Mouse (Mus musculus) midbrain, embryonic 14.5 days (tissue): Measurements from ENCODE around the gene Nup93. TPM values are rescaled to one million over a fixed set of nuclear protein-coding genes. Genes with fewer than 3 reads are reported as not detected.

Experiments used
- ATAC-seq: fragments of 200-750 bp; cut with Nextera tagmentation; 2 replicates; pipeline ENCODE4 v1.8.0; 2017; ENCODE audit warnings: moderate number of reproducible peaks, moderate library complexity; ENCODE audit not compliant: low FRiP score, low TSS enrichment
- DNase-seq: peaks from one replicate; pipeline ENCODE4 v3.0.0-alpha.2; 2015
- H3K27ac ChIP-seq: fragments of 300-500 bp; sonication (generic); replicated peaks from 2 replicates; pipeline ENCODE4 v1.5.1; 2014; ENCODE audit warnings: mild to moderate bottlenecking, low read depth, low read length, moderate library complexity
- H3K27me3 ChIP-seq: fragments of 300-500 bp; sonication (generic); 2 replicates; pipeline ENCODE4 v1.6.1; 2014; ENCODE audit warnings: low read length, control low read depth, mixed read lengths; ENCODE audit not compliant: control insufficient read depth, insufficient read depth
- H3K36me3 ChIP-seq: fragments of 300-500 bp; sonication (generic); 2 replicates; pipeline ENCODE4 v1.6.1; 2014; ENCODE audit warnings: low read length, control low read depth; ENCODE audit not compliant: control insufficient read depth, insufficient read depth
- H3K4me1 ChIP-seq: fragments of 300-500 bp; sonication (generic); 2 replicates; pipeline ENCODE4 v1.6.1; 2014; ENCODE audit warnings: mild to moderate bottlenecking, antibody characterized with exemption, low read length, control low read depth; ENCODE audit not compliant: control insufficient read depth, insufficient read depth
- H3K4me2 ChIP-seq: fragments of 300-500 bp; sonication (generic); 2 replicates; pipeline ENCODE4 v1.6.1; 2014; ENCODE audit warnings: mild to moderate bottlenecking, low read length, moderate library complexity
- H3K4me3 ChIP-seq: fragments of 300-500 bp; sonication (generic); replicated peaks from 2 replicates; pipeline ENCODE4 v1.5.1; 2014; ENCODE audit warnings: low read depth, low read length
- H3K9ac ChIP-seq: fragments of 300-500 bp; sonication (generic); replicated peaks from 2 replicates; pipeline ENCODE4 v1.6.1; 2014; ENCODE audit warnings: mild to moderate bottlenecking, low read length, moderate library complexity
- H3K9me3 ChIP-seq: fragments of 300-500 bp; sonication (generic); 2 replicates; pipeline ENCODE4 v1.6.1; 2016; ENCODE audit warnings: low read length, control low read depth, mixed read lengths; ENCODE audit not compliant: control insufficient read depth
- WGBS: fragments of 180-500 bp; shearing (Covaris S2); extraction: QIAGEN DNeasy Blood & Tissue Kit; methylation state at CpG from one replicate; pipeline ENCODE4 v1.1.7; 2014; 5-methylcytosine and 5-hydroxymethylcytosine counted together
- polyA plus RNA-seq: library from polyadenylated mRNA; unstranded; fragments of >200 nt; fragmentation: Nextera tagmentation; extraction: Ambion mirVana; gene quantifications from 2 replicates; pipeline ENCODE4 v1.2.1, GENCODE M21; 2014

Nup93 gene
- polyA plus RNA-seq, 1 experiment from 2014 or later: 75.4 TPM

DNA sequence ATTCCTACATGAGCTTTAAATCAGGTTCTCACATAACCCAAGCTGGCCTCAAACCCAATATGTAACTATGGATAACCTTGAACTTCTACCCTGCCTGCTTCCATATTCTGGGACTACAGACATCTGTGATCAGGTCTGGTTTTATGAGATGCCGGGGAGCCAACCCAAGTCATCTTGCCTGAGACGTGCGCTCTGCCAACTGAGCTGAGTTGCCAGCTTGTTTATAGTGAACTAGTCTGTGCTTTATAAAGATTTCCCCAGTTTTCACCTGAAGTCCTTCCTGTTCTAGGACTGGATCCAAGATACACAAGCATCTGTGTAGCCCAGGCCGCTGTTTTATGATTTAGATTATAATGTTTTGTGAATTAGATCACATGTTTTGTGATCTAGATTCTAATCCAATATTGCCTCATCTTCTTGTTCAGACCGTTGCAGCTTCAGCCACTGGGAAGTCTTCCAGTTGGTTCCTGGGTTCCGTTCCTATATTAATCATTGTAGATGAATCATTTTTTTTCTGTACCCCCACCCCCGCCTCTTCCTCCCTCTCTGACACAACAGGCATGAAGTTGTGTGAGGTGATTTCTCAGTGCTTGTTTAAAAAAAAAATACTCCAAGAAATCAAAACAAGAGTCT, 19.7 kb upstream of the Nup93 start:
- no peak overlapping the region for H3K4me2 ChIP-seq
- H3K27ac ChIP-seq: no peak overlapping the region
- H3K4me1 ChIP-seq: no peaks in the 10 kb centered on the region
- DNase-seq: no peak
- H3K27me3 ChIP-seq: no peaks in the 10 kb centered on the region
- H3K36me3 ChIP-seq: no peaks in the 10 kb centered on the region
- no peaks in the 10 kb centered on the region for H3K9me3 ChIP-seq
- 90% methylated on average over 7 of the region's 7 CpGs for WGBS
- ATAC-seq: no peak
- no peak overlapping the region for H3K9ac ChIP-seq
- no peak overlapping the region for H3K4me3 ChIP-seq

GRCm38 (mm10) chr8:94199202-94199869, 15.0 kb upstream of the Nup93 start:
- ATAC-seq (peak; percentile 20; the same call in 1 of the 2 replicates), DNase-seq (peak; percentile 92)
- Histone ChIP-seq H3K36me3 (no peaks in the 10 kb centered on the region), H3K4me2 (no peak overlapping the region), H3K9me3 (no peaks in the 10 kb centered on the region), H3K4me1 (no peaks in the 10 kb centered on the region), H3K27ac (no peak overlapping the region), H3K9ac (no peak overlapping the region), H3K4me3 (no peak overlapping the region), H3K27me3 (no peaks in the 10 kb centered on the region)
- 46% methylated on average over 10 of the region's 10 CpGs for WGBS

- no peak overlapping the region for H3K27ac ChIP-seq
- H3K27me3 ChIP-seq: no peaks in the 10 kb centered on the region
- no peak overlapping the region for H3K4me3 ChIP-seq
- no peaks in the 10 kb centered on the region for H3K9me3 ChIP-seq
- ATAC-seq (no peak), DNase-seq (no peak)
- no peak overlapping the region for H3K4me2 ChIP-seq
- no peak overlapping the region for H3K9ac ChIP-seq
- H3K36me3 ChIP-seq: no peaks in the 10 kb centered on the region
- H3K4me1 ChIP-seq: no peaks in the 10 kb centered on the region
- WGBS: 72% methylated on average over 3 of the region's 3 CpGs
Measured at GRCm38 (mm10) chr8:94204043-94204442, 10.3 kb upstream of the Nup93 start.

DNA sequence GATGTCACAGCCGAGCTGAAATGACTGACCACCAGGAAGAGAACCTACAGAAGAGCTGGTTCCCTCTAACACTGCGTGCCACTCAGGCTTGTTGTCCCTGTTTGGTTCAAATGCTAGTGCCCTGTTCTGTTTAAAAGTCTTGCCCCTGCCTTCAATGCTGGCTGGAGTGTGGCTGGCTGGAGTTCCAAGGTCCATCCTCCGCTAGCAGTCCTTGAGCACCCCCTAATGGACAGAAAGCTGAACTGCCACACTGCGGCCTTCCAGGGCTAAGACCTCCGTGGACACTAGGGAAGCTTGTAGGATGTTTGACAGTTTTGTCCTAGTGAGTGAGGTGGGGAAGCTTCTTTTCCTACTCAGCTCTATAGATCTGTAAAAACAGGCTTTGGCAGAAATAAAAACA, 8.6 kb upstream of the Nup93 start:
- Histone ChIP-seq H3K9me3 (no peaks in the 10 kb centered on the region), H3K27ac (no peak overlapping the region), H3K36me3 (no peaks in the 10 kb centered on the region), H3K4me2 (no peak overlapping the region), H3K4me1 (no peaks in the 10 kb centered on the region), H3K4me3 (no peak overlapping the region), H3K27me3 (no peaks in the 10 kb centered on the region), H3K9ac (no peak overlapping the region)
- peak; percentile 85 for DNase-seq
- ATAC-seq: no peak
- 17% methylated on average over 5 of the region's 5 CpGs for WGBS

DNA sequence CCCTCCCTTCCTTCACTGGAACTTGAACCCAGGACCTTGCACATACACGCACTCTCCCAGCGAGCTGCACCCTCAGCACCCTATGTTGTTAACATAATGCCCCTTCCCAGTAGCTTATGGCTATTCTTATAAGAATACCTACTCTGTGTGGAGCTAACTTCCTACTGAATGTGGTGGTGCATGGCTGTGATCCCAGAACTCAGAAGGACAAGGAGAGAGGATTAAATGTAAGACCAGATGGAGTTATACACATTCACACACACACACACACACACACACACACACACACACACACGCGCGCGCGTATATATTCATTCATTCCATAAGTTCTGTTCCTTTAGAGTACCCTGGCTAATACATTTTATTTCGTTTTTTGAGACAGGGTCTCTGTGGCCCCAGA, 8.1 kb upstream of the Nup93 start:
- Histone ChIP-seq H3K9ac (no peak overlapping the region), H3K4me2 (no peak overlapping the region), H3K4me3 (no peak overlapping the region), H3K27me3 (no peaks in the 10 kb centered on the region), H3K9me3 (no peaks in the 10 kb centered on the region), H3K4me1 (no peaks in the 10 kb centered on the region), H3K36me3 (no peaks in the 10 kb centered on the region), H3K27ac (no peak overlapping the region)
- ATAC-seq: no peak
- WGBS: 78% methylated on average over 8 of the region's 8 CpGs
- no peak for DNase-seq

DNA sequence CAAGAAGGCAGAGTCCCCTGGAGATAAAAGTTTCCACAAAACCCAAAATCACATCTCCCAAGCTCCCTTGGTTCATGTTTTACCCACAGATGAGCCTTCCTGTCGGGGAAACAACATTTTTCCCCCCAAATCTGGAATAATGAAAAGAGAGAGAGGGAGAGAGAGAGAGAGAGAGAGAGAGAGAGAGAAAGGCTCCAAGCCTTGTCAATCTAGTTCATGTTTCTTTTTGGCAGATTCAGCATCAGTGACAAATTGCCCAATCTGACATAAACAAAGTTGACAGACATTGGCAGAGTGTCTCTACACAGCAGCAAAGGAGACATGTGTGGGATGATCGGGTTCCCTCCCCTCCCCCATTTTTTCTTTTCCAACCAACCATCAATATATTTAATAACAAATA, 6.9 kb upstream of the Nup93 start:
- H3K27ac ChIP-seq: no peak overlapping the region
- H3K9me3 ChIP-seq: no peaks in the 10 kb centered on the region
- no peak overlapping the region for H3K4me2 ChIP-seq
- no peaks in the 10 kb centered on the region for H3K36me3 ChIP-seq
- WGBS: 75% methylated on average over 2 of the region's 2 CpGs
- H3K27me3 ChIP-seq: no peaks in the 10 kb centered on the region
- no peak overlapping the region for H3K4me3 ChIP-seq
- no peaks in the 10 kb centered on the region for H3K4me1 ChIP-seq
- ATAC-seq (no peak), DNase-seq (no peak)
- no peak overlapping the region for H3K9ac ChIP-seq

- DNase-seq (no peak), ATAC-seq (no peak)
- 64% methylated on average over 6 of the region's 6 CpGs for WGBS
- Histone ChIP-seq H3K9me3 (no peaks in the 10 kb centered on the region), H3K4me3 (no peak overlapping the region), H3K27me3 (no peaks in the 10 kb centered on the region), H3K9ac (no peak overlapping the region), H3K36me3 (no peaks in the 10 kb centered on the region), H3K27ac (no peak overlapping the region), H3K4me2 (no peak overlapping the region), H3K4me1 (no peaks in the 10 kb centered on the region)
Measured at GRCm38 (mm10) chr8:94209639-94210038, 4.7 kb upstream of the Nup93 start.

DNA sequence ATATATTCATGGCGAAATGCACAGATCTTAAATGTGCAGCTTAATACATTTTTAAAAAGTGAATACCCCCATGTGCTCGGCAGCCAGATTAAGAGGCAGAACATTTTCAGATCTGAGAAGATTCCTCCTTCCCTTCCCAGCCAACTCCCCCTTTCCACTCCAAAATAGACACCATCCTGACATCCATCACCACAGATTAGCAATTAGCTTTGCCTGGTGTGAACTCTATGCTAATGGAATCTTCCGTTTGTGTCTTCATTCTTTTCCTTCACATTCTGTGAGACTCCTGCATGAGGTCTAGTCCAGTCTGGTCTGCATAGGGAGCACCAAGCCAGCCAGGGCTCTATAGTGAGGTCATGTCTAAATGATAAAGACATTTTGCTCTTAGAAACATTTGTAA, 4.1 kb upstream of the Nup93 start:
- Histone ChIP-seq H3K9me3 (no peaks in the 10 kb centered on the region), H3K36me3 (no peaks in the 10 kb centered on the region), H3K4me1 (peaks cover 3% of the 10 kb centered on the region), H3K4me3 (no peak overlapping the region), H3K27ac (no peak overlapping the region), H3K4me2 (no peak overlapping the region), H3K9ac (no peak overlapping the region), H3K27me3 (no peaks in the 10 kb centered on the region)
- WGBS: 52% methylated on average over 3 of the region's 3 CpGs
- ATAC-seq (no peak), DNase-seq (no peak)

- ATAC-seq (no peak), DNase-seq (no peak)
- Histone ChIP-seq H3K9me3 (no peaks in the 10 kb centered on the region), H3K9ac (no peak overlapping the region), H3K4me1 (peaks cover 14% of the 10 kb centered on the region), H3K36me3 (no peaks in the 10 kb centered on the region), H3K27me3 (no peaks in the 10 kb centered on the region), H3K27ac (no peak overlapping the region), H3K4me2 (peak overlapping the region; percentile 81), H3K4me3 (peak overlapping the region; percentile 82)
- WGBS: 59% methylated on average over 6 of the region's 6 CpGs
Measured at GRCm38 (mm10) chr8:94213819-94214218, 545 bp upstream of the Nup93 start.
